Mouse (Mus musculus) cortical plate, adult 2 months (tissue): ENCODE data around the gene Ppfia3.

Source experiments
- CTCF ChIP-seq: fragments of 200-500 bp; IDR thresholded peaks from 2 replicates; pipeline ENCODE4 v1.5.1; 2011; ENCODE audit warnings: mild to moderate bottlenecking, control low read depth, low read length; ENCODE audit not compliant: insufficient read depth; ENCODE audit errors: extremely low read depth
- POLR2A ChIP-seq: fragments of 200-500 bp; IDR thresholded peaks from 2 replicates; pipeline ENCODE4 v1.6.1; 2011; ENCODE audit warnings: mild to moderate bottlenecking, low read length, control low read depth; ENCODE audit not compliant: insufficient read depth; ENCODE audit errors: extremely low read depth

GRCm38 (mm10) chr7:45366652-45367019, at the start of gene Ppfia3:
- TF ChIP-seq CTCF (no peak), POLR2A (peak; percentile 28; the same call in 1 of the 2 replicates)
